Mouse (Mus musculus): Measurements from ENCODE around the gene Ifnar1. TPM values are rescaled to one million over a fixed set of nuclear protein-coding genes. Genes with fewer than 3 reads are reported as not detected.

Gene Ifnar1
- polyA plus RNA-seq, 2 experiments from 2014 or later = 87.0 to 90.6 TPM

DNA sequence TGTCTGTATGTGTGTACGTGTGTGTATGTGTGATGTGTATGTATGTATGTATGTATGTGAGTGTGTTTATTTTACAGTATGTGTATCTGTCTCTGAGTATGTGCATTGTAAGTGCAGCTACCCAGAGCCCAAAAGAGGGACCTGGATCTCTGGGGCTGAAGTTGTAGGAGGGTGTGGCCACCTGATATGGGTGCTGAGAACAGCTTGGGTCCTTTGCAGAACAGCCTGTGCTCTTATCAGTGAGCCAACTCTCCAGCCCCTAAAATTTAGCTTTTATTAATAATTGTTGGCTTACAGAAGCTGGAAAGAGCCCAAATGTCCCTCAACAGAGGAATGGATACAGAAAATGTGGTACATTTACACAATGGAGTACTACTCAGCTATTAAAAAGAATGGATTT lies 58.6 kb downstream of the Ifnar1 start:
- no peak for ATAC-seq

GRCm38 (mm10) chr16:91545597-91546281 lies 60.7 kb downstream of the Ifnar1 start:
- peak; percentile 55 for ATAC-seq

- ATAC-seq = no peak
These were observed 61.4 kb downstream of the Ifnar1 start for GRCm38 (mm10) chr16:91546391-91546835.

DNA sequence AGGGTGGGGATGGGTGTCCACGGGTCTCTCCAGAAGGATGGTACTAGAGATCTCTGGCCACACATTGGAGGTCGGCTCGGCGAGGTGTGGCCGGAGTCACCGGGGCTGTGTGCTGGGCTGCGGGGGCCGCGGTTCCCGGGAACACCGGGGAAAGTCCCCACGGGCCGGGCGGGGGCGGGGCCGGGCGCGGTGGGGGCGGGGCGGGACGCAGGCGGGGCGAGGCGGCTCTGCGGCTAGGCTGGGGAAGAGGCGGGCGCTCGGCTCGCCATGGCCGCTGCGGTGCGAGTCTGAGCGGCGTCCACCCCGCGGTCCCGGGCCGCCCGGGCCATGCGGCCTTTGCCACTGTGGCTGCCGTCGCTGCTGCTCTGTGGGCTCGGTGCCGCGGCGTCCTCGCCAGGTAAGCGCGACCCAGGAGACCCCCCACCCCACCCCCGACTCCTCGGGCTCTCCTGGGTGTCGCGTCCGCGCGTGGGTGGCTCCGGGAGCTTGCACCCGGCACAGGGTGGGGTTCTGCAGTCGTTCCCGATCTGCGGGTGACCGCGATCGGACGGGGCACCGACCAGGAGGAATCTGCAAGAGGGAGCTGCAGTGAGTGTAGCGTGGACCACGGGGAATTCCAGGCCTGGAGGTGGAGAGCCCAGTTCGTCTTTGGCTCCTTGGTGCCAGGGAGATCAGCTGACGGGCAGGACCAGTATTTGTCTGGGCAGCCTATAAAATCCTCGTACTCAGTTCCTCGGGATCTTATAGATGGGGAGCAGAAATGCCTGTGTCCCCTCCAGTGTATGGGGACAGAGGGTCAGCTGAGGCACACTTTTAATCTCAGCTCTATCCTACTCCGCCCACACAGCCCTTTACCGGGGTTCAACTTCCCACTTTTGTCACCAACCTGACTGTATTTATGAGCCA lies 62.1 kb downstream of the Ifnar1 start, which contains the start of gene Ifngr2:
TSS of gene Ifngr2 (plus strand) at position 237 of the 906 bp plus-strand sequence.
- ATAC-seq = peak; percentile 28

DNA sequence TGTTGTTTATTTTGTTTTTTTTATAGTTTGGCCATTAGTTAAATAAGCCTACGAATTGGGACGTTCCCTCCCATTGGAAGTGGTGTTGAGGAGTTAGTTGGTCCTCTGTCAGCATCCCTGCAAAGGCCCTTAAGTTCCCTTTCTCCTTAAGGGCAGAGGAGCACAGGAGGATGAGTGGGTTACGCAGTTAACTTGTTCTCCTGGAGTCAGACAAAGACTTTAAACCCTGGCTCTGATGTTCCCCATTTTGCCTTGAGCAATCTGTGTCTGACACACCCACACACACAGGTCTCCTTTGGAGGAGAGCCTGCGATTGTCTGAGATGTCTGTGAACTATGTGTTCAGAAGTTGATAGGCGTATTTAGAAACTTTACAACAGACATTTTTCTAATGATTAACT lies 62.9 kb downstream of the Ifnar1 start:
- no peak for ATAC-seq

DNA sequence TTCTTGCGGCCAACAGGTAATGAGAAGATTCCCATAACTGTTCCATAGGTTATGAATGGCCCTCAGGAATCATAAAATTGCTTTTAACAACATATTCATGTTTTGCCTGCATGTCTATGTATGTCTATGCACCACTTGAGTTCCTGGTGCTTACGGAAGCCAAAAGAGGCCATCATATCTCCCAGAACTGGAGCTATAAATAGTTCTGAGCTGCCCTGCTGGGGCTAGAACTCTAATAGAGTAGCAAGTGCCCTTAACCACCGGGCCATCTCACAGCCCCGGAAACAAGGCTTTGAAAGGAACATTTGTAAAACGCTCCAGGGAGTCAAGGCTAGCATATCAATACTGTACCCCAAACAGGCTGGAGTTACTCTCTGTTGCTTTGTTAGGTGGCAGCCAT lies 63.5 kb downstream of the Ifnar1 start:
- no peak for ATAC-seq

GRCm38 (mm10) chr16:91548996-91549395 lies 64.0 kb downstream of the Ifnar1 start:
- peak; percentile 14 for ATAC-seq

DNA sequence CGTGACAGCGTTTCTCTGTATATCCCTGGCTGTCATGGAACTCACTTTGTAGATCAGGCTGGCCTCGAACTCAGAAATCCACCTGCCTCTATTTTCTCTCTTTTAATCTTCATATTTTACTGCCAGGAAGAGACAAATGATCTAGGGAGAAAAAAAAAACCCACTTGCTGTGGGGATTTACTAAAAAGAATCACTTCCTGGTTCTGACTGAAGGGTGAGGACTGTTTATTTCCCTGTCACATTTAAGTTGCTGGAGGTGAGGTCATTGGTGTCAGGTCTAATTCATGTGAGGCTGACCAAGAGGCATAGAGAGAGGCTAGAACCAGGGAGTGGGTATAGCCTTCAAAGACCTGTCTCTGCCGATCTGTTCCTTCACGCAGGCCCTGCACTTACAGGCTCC lies 64.6 kb downstream of the Ifnar1 start:
- ATAC-seq = no peak

GRCm38 (mm10) chr16:91551081-91551524 lies 66.1 kb downstream of the Ifnar1 start:
- no peak for ATAC-seq

- no peak for ATAC-seq
These were observed 67.0 kb downstream of the Ifnar1 start for GRCm38 (mm10) chr16:91552072-91552471.

DNA sequence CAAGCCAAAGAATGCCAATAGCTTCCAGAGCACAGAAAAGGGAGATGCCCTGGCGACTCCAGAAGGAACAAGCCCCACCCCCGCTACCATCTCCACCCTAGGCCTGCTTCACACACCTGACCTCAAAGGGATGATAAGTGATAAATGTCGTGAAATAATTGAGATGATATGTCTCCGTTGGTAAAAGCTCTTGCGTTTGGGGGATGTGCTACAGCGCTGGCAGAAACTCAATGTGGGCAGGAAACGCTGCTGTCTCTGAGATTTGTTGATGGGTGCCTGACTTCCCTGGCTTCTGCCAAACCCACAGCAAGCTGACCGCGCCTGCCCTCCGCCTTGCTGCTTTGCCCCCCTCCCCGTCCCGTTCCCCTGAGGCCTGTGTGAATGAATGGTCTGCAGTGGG lies 68.6 kb downstream of the Ifnar1 start:
- peak; percentile 72 for ATAC-seq

DNA sequence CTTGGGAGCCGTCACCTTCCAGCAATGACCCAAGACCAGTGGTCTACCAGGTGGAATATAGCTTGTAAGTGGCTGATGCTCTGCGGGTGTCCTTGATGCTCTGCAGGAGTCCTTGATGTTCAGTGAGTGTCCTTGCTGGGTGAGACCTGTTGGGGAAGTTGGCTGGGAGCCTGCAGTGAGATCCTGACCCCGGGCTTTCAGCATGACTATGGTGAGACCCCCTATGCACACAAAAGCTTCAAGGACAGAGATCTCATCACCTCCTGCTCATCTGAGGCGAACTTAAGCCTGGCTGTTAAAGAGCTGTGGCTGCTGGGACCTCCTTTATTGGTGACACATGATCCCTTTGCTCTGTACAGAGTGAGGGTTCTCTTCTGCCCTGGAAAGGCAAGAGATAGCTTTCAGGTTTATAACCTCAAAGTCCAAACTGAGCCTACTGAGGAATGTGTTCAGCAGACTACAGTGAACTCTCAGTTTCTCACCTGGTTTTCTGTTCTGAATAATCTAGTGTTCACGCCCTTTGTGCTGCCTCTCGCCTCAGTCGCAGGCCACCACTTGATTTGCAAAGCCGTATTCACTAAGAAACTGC lies 70.1 kb downstream of the Ifnar1 start:
- ATAC-seq = no peak

DNA sequence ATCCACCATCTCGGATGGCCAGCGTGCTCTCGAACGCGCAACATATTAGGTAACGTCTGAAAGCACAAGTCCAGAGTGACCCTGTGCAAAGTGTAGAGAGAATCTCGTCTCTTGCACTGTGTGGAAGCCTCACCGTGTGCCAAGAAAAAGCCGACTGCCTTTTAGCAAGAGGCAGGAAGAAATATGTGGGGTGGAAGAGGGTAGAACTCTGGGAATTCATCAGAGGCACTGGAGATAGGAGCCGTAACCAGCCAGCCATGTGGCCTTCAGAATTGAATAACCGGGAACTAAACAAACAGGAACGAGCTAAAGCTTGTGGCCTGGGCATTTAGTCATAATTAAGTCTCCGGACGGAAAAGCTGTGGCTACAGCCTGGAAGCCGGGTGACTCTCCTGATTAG lies 71.6 kb downstream of the Ifnar1 start:
- ATAC-seq = no peak

Other genes with a start within 250 kb of the Ifnar1 start
- gene Olig1, start 215.5 kb upstream of the Ifnar1 start, polyA plus RNA-seq (2017; shearing (Covaris generic)) = not detected
- gene Ifnar2, start 112.5 kb upstream of the Ifnar1 start, polyA plus RNA-seq (2017; shearing (Covaris generic)) = 10 to 100 TPM; 48.1 to 49.2 TPM
- 1 to 10 TPM in 1 of 2 experiments, not detected in 1; 1.9 TPM for gene Gm21970, start 93.5 kb upstream of the Ifnar1 start, polyA plus RNA-seq (2017; shearing (Covaris generic))
- gene Il10rb, start 79.1 kb upstream of the Ifnar1 start, polyA plus RNA-seq (2017; shearing (Covaris generic)) = 100 to 1,000 TPM; 108 to 129 TPM
- gene Ifngr2, start 61.8 kb downstream of the Ifnar1 start, polyA plus RNA-seq (2017; shearing (Covaris generic)) = 10 to 100 TPM; 19.8 to 20.6 TPM
- 10 to 100 TPM; 34.6 to 38.3 TPM for gene Tmem50b, start 112.6 kb downstream of the Ifnar1 start, polyA plus RNA-seq (2017; shearing (Covaris generic))
- gene Dnajc28, start 133.8 kb downstream of the Ifnar1 start, polyA plus RNA-seq (2017; shearing (Covaris generic)) = 1 to 10 TPM in 1 of 2 experiments, under 1 TPM in 1; 0.79 to 2.3 TPM
- 10 to 100 TPM; 57.7 to 59.6 TPM for gene Gart, start 161.7 kb downstream of the Ifnar1 start, polyA plus RNA-seq (2017; shearing (Covaris generic))
- 100 to 1,000 TPM; 119 to 186 TPM for gene Son, start 162.3 kb downstream of the Ifnar1 start, polyA plus RNA-seq (2017; shearing (Covaris generic))
- gene Donson, start 203.5 kb downstream of the Ifnar1 start, polyA plus RNA-seq (2017; shearing (Covaris generic)) = 10 to 100 TPM; 12.0 to 27.2 TPM
- 10 to 100 TPM; 67.0 to 69.8 TPM for gene Cryzl1, start 243.7 kb downstream of the Ifnar1 start, polyA plus RNA-seq (2017; shearing (Covaris generic))
- 1 to 10 TPM; 3.2 to 5.6 TPM for gene Itsn1, start 244.0 kb downstream of the Ifnar1 start, polyA plus RNA-seq (2017; shearing (Covaris generic))

Data from activated CD4-positive, CD25-positive, alpha-beta regulatory T cell, adult 4 months (primary cell).